Mouse (Mus musculus): ENCODE measurements around the gene Theg. TPM values are rescaled to one million over a fixed set of nuclear protein-coding genes. Genes with fewer than 3 reads are reported as not detected.

Gene Theg
- total RNA-seq (2014; fragmentation: Nextera tagmentation) (not detected in 2 replicates), total RNA-seq (2017) (0.17 TPM in 1 of 2 replicates, not detected in the other), polyA plus RNA-seq (2012) (not detected in 2 replicates)

DNA sequence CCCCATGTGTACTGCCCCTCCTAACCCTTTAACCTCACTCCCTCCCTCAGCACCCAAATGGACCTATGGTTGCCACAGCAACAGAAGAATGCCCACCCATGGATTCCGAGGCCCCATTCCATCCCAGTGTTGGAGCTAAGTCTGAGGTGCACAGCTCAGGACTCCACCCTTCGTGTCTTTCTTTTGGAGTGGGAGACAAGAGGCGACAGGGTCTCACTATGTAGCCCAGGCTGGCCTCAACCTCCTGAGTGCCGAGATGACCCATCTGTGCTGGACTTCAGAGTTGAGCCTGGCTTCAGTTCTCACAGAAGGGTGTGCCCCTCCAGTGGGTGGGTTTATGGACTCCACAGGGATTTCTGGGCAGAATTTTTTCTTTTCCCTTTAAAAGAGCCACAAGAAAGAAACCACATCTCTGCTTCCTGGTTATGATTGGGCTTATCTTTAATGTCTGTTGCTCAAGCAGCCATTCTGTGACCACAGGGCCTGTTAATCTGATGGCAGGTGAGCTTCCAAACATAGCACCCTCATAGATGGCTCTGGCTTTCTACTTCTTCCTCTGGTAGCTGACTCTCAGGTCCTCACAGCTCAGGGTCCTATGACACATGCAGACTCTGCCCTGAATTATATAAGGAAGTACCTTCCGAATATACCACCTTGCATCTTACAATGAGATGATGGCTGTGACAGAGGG, at the start of gene Theg:
Gene Theg, minus strand, starts transcription at position 271 of the 691 bp plus-strand sequence.
- DNase-seq (ENCODE audit: low spot score) (no peak), ATAC-seq (ENCODE audit: extremely low read depth, insufficient number of reproducible peaks, low FRiP score, poor library complexity, severe bottlenecking) (no peak)
- H3K27me3 ChIP-seq (ENCODE audit: insufficient read depth, low read length) = peaks cover 5% of the 10 kb centered on the region; the same call in 1 of the 2 replicates
- H3K4me1 ChIP-seq (ENCODE audit: insufficient read depth, low read depth, low read length) = no peaks in the 10 kb centered on the region
- no peaks in the 10 kb centered on the region for H3K9me3 ChIP-seq (replicated peaks)
- H3K4me3 ChIP-seq (ENCODE audit: low read depth, low read length) = no peak within 1 kb of the TSS
- TF ChIP-seq GATA1 (IDR thresholded peaks at IDR 0.05; ENCODE audit: borderline replicate concordance, low read length) = no peak
- TF ChIP-seq GATA2 (IDR thresholded peaks at IDR 0.05; ENCODE audit: borderline replicate concordance, low read depth, low read length) = no peak
- no peak for TF ChIP-seq TAL1 (conservative IDR thresholded peaks at IDR 0.05; ENCODE audit: low read depth, low read length)
- TF ChIP-seq POLR2AphosphoS5 (IDR thresholded peaks at IDR 0.05; ENCODE audit: insufficient replicate concordance, low read depth, low read length) = no peak
- no peak for TF ChIP-seq CTCF (IDR thresholded peaks at IDR 0.05; ENCODE audit: low read depth, low read length)
- H3K36me3 ChIP-seq (replicated peaks) = no peaks in the 10 kb centered on the region

DNA sequence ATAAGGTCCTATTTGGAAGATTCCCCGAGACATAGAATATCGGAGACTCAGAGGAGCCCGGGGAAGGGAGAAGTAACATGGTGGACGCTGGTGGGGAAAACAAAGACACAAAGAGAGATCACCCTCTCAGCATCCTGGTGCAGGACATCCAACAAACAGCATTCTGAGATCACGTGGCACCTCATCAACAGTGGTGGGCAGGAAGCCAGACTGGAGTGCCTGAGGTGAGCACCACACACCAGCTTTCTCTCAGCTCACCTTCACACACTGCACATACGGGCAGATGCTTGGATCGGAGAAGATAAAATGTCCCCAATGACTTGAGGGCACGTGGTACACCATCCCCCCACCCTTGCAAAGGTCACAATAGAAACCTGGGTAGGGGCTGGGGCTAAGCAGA, 49.2 kb upstream of the Theg start:
- TF ChIP-seq GATA2 (IDR thresholded peaks at IDR 0.05; ENCODE audit: borderline replicate concordance, low read depth, low read length) (no peak), POLR2AphosphoS5 (IDR thresholded peaks at IDR 0.05; ENCODE audit: insufficient replicate concordance, low read depth, low read length) (no peak), CTCF (IDR thresholded peaks at IDR 0.05; ENCODE audit: low read depth, low read length) (no peak), GATA1 (IDR thresholded peaks at IDR 0.05; ENCODE audit: borderline replicate concordance, low read length) (no peak), TAL1 (conservative IDR thresholded peaks at IDR 0.05; ENCODE audit: low read depth, low read length) (no peak)
- no peak for DNase-seq (ENCODE audit: low spot score)
- H3K9me3 ChIP-seq (replicated peaks) = peaks cover 6% of the 10 kb centered on the region
- H3K4me1 ChIP-seq (ENCODE audit: insufficient read depth, low read depth, low read length) = no peaks in the 10 kb centered on the region
- H3K4me3 ChIP-seq (ENCODE audit: low read depth, low read length) = no peak overlapping the region
- H3K36me3 ChIP-seq (replicated peaks) = no peaks in the 10 kb centered on the region
- ATAC-seq (ENCODE audit: extremely low read depth, insufficient number of reproducible peaks, low FRiP score, poor library complexity, severe bottlenecking) = no peak
- H3K27me3 ChIP-seq (ENCODE audit: insufficient read depth, low read length) = peaks cover 2% of the 10 kb centered on the region; the same call in 1 of the 2 replicates

DNA sequence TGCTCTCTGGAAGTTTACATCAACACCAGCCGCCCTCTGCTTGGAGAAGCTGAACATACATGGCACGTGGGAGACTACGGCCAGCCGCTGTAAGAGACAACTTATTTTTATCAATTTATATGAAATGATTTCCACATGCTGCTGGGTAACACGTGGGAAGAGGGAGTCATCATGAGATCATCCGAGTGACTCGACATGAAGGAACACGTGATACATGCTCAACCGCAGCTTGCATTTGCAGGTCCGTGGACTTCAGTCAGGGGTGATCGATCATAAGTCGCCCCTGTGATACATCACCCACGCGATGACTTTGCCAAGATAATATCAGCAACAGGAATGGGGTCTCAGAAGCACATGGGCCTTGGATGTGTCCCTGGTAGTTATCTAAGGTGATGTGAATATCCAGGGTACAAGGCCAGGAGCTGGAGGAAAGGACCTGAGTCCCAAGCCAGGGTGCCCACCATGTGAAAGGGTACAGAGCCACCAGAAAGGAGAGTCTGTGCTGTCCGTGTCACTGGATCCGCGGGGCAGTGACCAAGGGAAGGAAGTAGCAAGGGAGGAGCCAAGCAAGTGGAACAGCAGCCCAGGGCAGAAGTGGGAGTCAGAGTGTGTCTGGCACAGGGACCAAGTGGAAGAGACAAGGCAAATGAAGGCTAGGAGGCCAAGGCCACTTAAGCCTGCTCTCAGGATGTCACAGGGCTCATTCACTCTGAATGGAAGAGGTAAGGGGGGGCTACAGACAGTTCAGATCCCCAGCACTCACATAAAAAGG, 46.1 kb upstream of the Theg start:
- DNase-seq (ENCODE audit: low spot score) (no peak), ATAC-seq (ENCODE audit: extremely low read depth, insufficient number of reproducible peaks, low FRiP score, poor library complexity, severe bottlenecking) (no peak)
- H3K36me3 ChIP-seq (replicated peaks) = no peaks in the 10 kb centered on the region
- no peak for TF ChIP-seq POLR2AphosphoS5 (IDR thresholded peaks at IDR 0.05; ENCODE audit: insufficient replicate concordance, low read depth, low read length)
- TF ChIP-seq GATA2 (IDR thresholded peaks at IDR 0.05; ENCODE audit: borderline replicate concordance, low read depth, low read length) = no peak
- TF ChIP-seq GATA1 (IDR thresholded peaks at IDR 0.05; ENCODE audit: borderline replicate concordance, low read length) = no peak
- no peaks in the 10 kb centered on the region for H3K4me1 ChIP-seq (ENCODE audit: insufficient read depth, low read depth, low read length)
- H3K9me3 ChIP-seq (replicated peaks) = peaks cover 6% of the 10 kb centered on the region
- H3K4me3 ChIP-seq (ENCODE audit: low read depth, low read length) = no peak overlapping the region
- peaks cover 10% of the 10 kb centered on the region for H3K27me3 ChIP-seq (ENCODE audit: insufficient read depth, low read length)

DNA sequence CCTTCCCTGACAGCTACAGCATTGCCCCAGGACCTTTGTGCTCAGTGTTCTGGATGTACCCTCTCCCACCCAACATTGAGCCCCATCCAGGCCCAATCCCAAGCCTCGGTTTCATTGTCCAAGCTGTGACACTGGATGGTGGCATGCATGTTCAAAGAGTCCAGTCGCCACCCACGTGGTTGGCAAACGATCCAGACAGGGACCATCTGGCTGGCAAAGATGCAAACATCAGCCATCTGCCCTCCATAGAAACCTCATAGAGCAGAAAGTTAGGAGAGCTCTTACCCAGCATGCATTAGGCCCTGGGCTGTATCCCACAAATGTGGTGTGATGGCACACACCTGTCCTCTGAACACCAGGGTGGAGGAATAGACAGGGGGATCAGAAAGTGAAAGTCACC, 44.3 kb upstream of the Theg start:
- Histone ChIP-seq H3K9me3 (replicated peaks) (no peaks in the 10 kb centered on the region), H3K4me1 (ENCODE audit: insufficient read depth, low read depth, low read length) (no peaks in the 10 kb centered on the region), H3K36me3 (replicated peaks) (no peaks in the 10 kb centered on the region), H3K27me3 (ENCODE audit: insufficient read depth, low read length) (peaks cover 10% of the 10 kb centered on the region), H3K4me3 (ENCODE audit: low read depth, low read length) (no peak overlapping the region)
- ATAC-seq (ENCODE audit: extremely low read depth, insufficient number of reproducible peaks, low FRiP score, poor library complexity, severe bottlenecking) (no peak), DNase-seq (ENCODE audit: low spot score) (no peak)
- TF ChIP-seq POLR2AphosphoS5 (IDR thresholded peaks at IDR 0.05; ENCODE audit: insufficient replicate concordance, low read depth, low read length) = no peak
- TF ChIP-seq TAL1 (conservative IDR thresholded peaks at IDR 0.05; ENCODE audit: low read depth, low read length) = no peak
- no peak for TF ChIP-seq CTCF (IDR thresholded peaks at IDR 0.05; ENCODE audit: low read depth, low read length)
- no peak for TF ChIP-seq GATA1 (IDR thresholded peaks at IDR 0.05; ENCODE audit: borderline replicate concordance, low read length)
- TF ChIP-seq GATA2 (IDR thresholded peaks at IDR 0.05; ENCODE audit: borderline replicate concordance, low read depth, low read length) = no peak

DNA sequence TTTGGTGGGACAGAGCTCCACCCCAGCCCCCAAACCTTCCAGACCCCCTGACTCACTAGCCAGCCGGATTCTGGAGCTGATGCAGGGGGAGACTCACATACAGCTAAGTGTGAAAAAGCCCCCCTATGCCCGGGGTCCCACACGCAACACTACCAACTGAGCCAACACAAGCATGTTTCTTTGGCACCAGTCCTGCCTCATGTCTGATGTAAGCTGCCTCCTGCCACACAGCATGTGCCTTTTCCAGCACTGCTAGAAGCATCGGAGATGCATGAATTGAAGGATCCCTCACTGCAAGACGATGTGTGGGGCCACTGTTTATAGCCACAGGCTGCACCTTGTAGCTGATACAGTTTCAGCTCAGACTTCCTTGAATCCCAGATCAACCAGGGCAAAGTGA, 41.2 kb upstream of the Theg start:
- Histone ChIP-seq H3K9me3 (replicated peaks) (no peaks in the 10 kb centered on the region), H3K36me3 (replicated peaks) (no peaks in the 10 kb centered on the region), H3K4me1 (ENCODE audit: insufficient read depth, low read depth, low read length) (no peaks in the 10 kb centered on the region), H3K4me3 (ENCODE audit: low read depth, low read length) (no peak overlapping the region), H3K27me3 (ENCODE audit: insufficient read depth, low read length) (peaks cover 15% of the 10 kb centered on the region)
- DNase-seq (ENCODE audit: low spot score) = no peak
- no peak for TF ChIP-seq CTCF (IDR thresholded peaks at IDR 0.05; ENCODE audit: low read depth, low read length)
- ATAC-seq (ENCODE audit: extremely low read depth, insufficient number of reproducible peaks, low FRiP score, poor library complexity, severe bottlenecking) = no peak

DNA sequence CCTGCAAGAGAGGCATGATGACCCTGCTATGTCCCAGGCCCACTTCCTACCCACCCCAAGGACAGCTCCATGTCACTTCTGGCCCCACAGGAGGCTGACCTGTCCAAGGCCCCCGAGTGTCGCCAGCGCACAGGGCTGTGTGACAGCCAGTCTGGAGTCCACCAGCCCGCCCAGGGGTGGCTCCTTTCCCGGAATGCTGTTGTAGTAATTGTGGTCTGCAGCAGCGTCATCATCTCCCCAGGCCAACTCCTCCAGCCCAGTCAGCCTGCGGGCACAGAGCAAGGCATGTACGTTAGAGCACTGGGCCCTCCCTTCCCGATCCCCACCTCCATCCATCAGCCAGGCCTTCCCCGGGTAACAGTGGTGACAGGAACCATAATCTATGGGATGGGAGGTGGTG, 39.0 kb upstream of the Theg start:
- peaks cover 12% of the 10 kb centered on the region for H3K27me3 ChIP-seq (ENCODE audit: insufficient read depth, low read length)
- DNase-seq (ENCODE audit: low spot score) (no peak), ATAC-seq (ENCODE audit: extremely low read depth, insufficient number of reproducible peaks, low FRiP score, poor library complexity, severe bottlenecking) (no peak)
- H3K4me3 ChIP-seq (ENCODE audit: low read depth, low read length) = no peak overlapping the region
- H3K9me3 ChIP-seq (replicated peaks) = no peaks in the 10 kb centered on the region
- no peaks in the 10 kb centered on the region for H3K36me3 ChIP-seq (replicated peaks)
- H3K4me1 ChIP-seq (ENCODE audit: insufficient read depth, low read depth, low read length) = no peaks in the 10 kb centered on the region
- TF ChIP-seq GATA2 (IDR thresholded peaks at IDR 0.05; ENCODE audit: borderline replicate concordance, low read depth, low read length) (no peak), CTCF (IDR thresholded peaks at IDR 0.05; ENCODE audit: low read depth, low read length) (no peak), POLR2AphosphoS5 (IDR thresholded peaks at IDR 0.05; ENCODE audit: insufficient replicate concordance, low read depth, low read length) (no peak), TAL1 (conservative IDR thresholded peaks at IDR 0.05; ENCODE audit: low read depth, low read length) (no peak), GATA1 (IDR thresholded peaks at IDR 0.05; ENCODE audit: borderline replicate concordance, low read length) (no peak)
